Mouse (Mus musculus): Measurements from ENCODE around the gene Mlh1. TPM values are rescaled to one million over a fixed set of nuclear protein-coding genes. Genes with fewer than 3 reads are reported as not detected.

Gene Mlh1
- polyA plus RNA-seq (2016; fragmentation: Nextera tagmentation; extraction: Ambion mirVana), result 46.8 and 47.4 TPM in 2 replicates

- peak within 1 kb of the TSS; percentile 82 for H3K4me3 ChIP-seq
- H3K36me3 ChIP-seq, result peaks cover 17% of the 10 kb centered on the region
- H3K27ac ChIP-seq (replicated peaks), result peak within 1 kb of the TSS; percentile 93
- H3K4me2 ChIP-seq (replicated peaks), result peak within 1 kb of the TSS; percentile 86
- H3K4me1 ChIP-seq, result peaks cover 44% of the 10 kb centered on the region
- peak within 1 kb of the TSS; percentile 93 for H3K9ac ChIP-seq (replicated peaks)
- peak; percentile 99 for ATAC-seq (ENCODE audit: low FRiP score, low read depth)
- H3K27me3 ChIP-seq, result no peaks in the 10 kb centered on the region
- no peaks in the 10 kb centered on the region for H3K9me3 ChIP-seq
- under 1% methylated on average over 64 of the region's 64 CpGs for WGBS
These were observed at the start of gene Mlh1, which contains the start of gene Epm2aip1 for GRCm38 (mm10) chr9:111271434-111272160. Gene Mlh1, minus strand, starts transcription at chr9:111271791. Gene Epm2aip1, plus strand, starts transcription at chr9:111271929.

- Histone ChIP-seq H3K36me3 (no peaks in the 10 kb centered on the region), H3K9ac (replicated peaks) (no peak overlapping the region), H3K27me3 (no peaks in the 10 kb centered on the region), H3K9me3 (no peaks in the 10 kb centered on the region), H3K4me3 (no peak overlapping the region), H3K27ac (replicated peaks) (no peak overlapping the region), H3K4me1 (no peaks in the 10 kb centered on the region), H3K4me2 (replicated peaks) (no peak overlapping the region)
- 87% methylated on average over 4 of the region's 4 CpGs for WGBS
- ATAC-seq (ENCODE audit: low FRiP score, low read depth), result no peak
These were observed 49.3 kb upstream of the Mlh1 start for GRCm38 (mm10) chr9:111320912-111321311.

- Histone ChIP-seq H3K27ac (replicated peaks) (no peak overlapping the region), H3K9ac (replicated peaks) (no peak overlapping the region), H3K4me1 (peaks cover 18% of the 10 kb centered on the region), H3K36me3 (no peaks in the 10 kb centered on the region), H3K4me3 (no peak overlapping the region), H3K4me2 (replicated peaks) (no peak overlapping the region), H3K27me3 (peaks cover 57% of the 10 kb centered on the region), H3K9me3 (peaks cover 9% of the 10 kb centered on the region; the same call in 1 of the 2 replicates)
- no peak for ATAC-seq (ENCODE audit: low FRiP score, low read depth)
- WGBS, result 40% methylated on average over 5 of the region's 5 CpGs
These were observed 42.6 kb upstream of the Mlh1 start for GRCm38 (mm10) chr9:111314219-111314618.

- H3K27ac ChIP-seq (replicated peaks), result no peak overlapping the region
These were observed 42.2 kb upstream of the Mlh1 start for GRCm38 (mm10) chr9:111313793-111314192.

GRCm38 (mm10) chr9:111313299-111313698 lies 41.7 kb upstream of the Mlh1 start:
- peaks cover 18% of the 10 kb centered on the region for H3K4me1 ChIP-seq
- 14% methylated on average over 5 of the region's 6 CpGs for WGBS
- H3K4me3 ChIP-seq, result no peak overlapping the region
- ATAC-seq (ENCODE audit: low FRiP score, low read depth), result no peak
- H3K27ac ChIP-seq (replicated peaks), result no peak overlapping the region
- H3K9me3 ChIP-seq, result peaks cover 9% of the 10 kb centered on the region; the same call in 1 of the 2 replicates
- H3K4me2 ChIP-seq (replicated peaks), result no peak overlapping the region
- peaks cover 61% of the 10 kb centered on the region for H3K27me3 ChIP-seq
- no peaks in the 10 kb centered on the region for H3K36me3 ChIP-seq
- no peak overlapping the region for H3K9ac ChIP-seq (replicated peaks)

More at GRCm38 (mm10) chr9:111313793-111314192, 42.2 kb upstream of the Mlh1 start:
- Histone ChIP-seq H3K4me3 (no peak overlapping the region), H3K4me1 (peaks cover 18% of the 10 kb centered on the region), H3K36me3 (no peaks in the 10 kb centered on the region), H3K9ac (replicated peaks) (no peak overlapping the region), H3K27me3 (peaks cover 61% of the 10 kb centered on the region), H3K4me2 (replicated peaks) (no peak overlapping the region), H3K9me3 (peaks cover 9% of the 10 kb centered on the region; the same call in 1 of the 2 replicates)
- WGBS, result 18% methylated on average over 5 of the region's 5 CpGs
- ATAC-seq (ENCODE audit: low FRiP score, low read depth), result no peak

GRCm38 (mm10) chr9:111312442-111313141 lies 41.0 kb upstream of the Mlh1 start:
- H3K4me3 ChIP-seq, result peak overlapping the region; percentile 53
- no peaks in the 10 kb centered on the region for H3K36me3 ChIP-seq
- H3K9me3 ChIP-seq, result peaks cover 9% of the 10 kb centered on the region; the same call in 1 of the 2 replicates
- peaks cover 61% of the 10 kb centered on the region for H3K27me3 ChIP-seq
- peak overlapping the region; percentile 49 for H3K9ac ChIP-seq (replicated peaks)
- under 1% methylated on average over 48 of the region's 59 CpGs for WGBS
- H3K4me2 ChIP-seq (replicated peaks), result peak overlapping the region; percentile 91
- peaks cover 18% of the 10 kb centered on the region for H3K4me1 ChIP-seq
- no peak overlapping the region for H3K27ac ChIP-seq (replicated peaks)
- ATAC-seq (ENCODE audit: low FRiP score, low read depth), result peak; percentile 59

- Histone ChIP-seq H3K9me3 (peaks cover 9% of the 10 kb centered on the region; the same call in 1 of the 2 replicates), H3K27ac (replicated peaks) (no peak overlapping the region), H3K36me3 (no peaks in the 10 kb centered on the region), H3K9ac (replicated peaks) (peak overlapping the region; percentile 49), H3K4me3 (peak overlapping the region; percentile 53), H3K4me1 (peaks cover 18% of the 10 kb centered on the region), H3K27me3 (peaks cover 61% of the 10 kb centered on the region), H3K4me2 (replicated peaks) (peak overlapping the region; percentile 91)
- ATAC-seq (ENCODE audit: low FRiP score, low read depth), result peak; percentile 52
- WGBS, result 2% methylated on average over 65 of the region's 98 CpGs
These were observed 40.4 kb upstream of the Mlh1 start for GRCm38 (mm10) chr9:111311843-111312441.

GRCm38 (mm10) chr9:111311031-111311842 lies 39.6 kb upstream of the Mlh1 start, which contains the start of gene Trank1:
Gene Trank1, plus strand, starts transcription at chr9:111311739.
- no peak within 1 kb of the TSS for H3K27ac ChIP-seq (replicated peaks)
- 8% methylated on average over 70 of the region's 72 CpGs for whole genome bisulfite sequencing
- H3K4me3 ChIP-seq, result peak within 1 kb of the TSS; percentile 53
- H3K27me3 ChIP-seq, result peaks cover 61% of the 10 kb centered on the region
- peak within 1 kb of the TSS; percentile 49 for H3K9ac ChIP-seq (replicated peaks)
- peaks cover 9% of the 10 kb centered on the region; the same call in 1 of the 2 replicates for H3K9me3 ChIP-seq
- H3K4me1 ChIP-seq, result peaks cover 18% of the 10 kb centered on the region
- H3K36me3 ChIP-seq, result no peaks in the 10 kb centered on the region
- peak within 1 kb of the TSS; percentile 91 for H3K4me2 ChIP-seq (replicated peaks)
- ATAC-seq (ENCODE audit: low FRiP score, low read depth), result peak; percentile 70

GRCm38 (mm10) chr9:111306142-111306541 lies 34.6 kb upstream of the Mlh1 start:
- Histone ChIP-seq H3K27ac (replicated peaks) (no peak overlapping the region), H3K9me3 (peaks cover 8% of the 10 kb centered on the region; the same call in 1 of the 2 replicates), H3K4me1 (no peaks in the 10 kb centered on the region; the same call in 1 of the 2 replicates), H3K9ac (replicated peaks) (no peak overlapping the region), H3K27me3 (peaks cover 28% of the 10 kb centered on the region), H3K36me3 (no peaks in the 10 kb centered on the region), H3K4me3 (no peak overlapping the region), H3K4me2 (replicated peaks) (no peak overlapping the region)
- WGBS, result 85% methylated on average over 7 of the region's 7 CpGs
- ATAC-seq (ENCODE audit: low FRiP score, low read depth), result no peak

GRCm38 (mm10) chr9:111304036-111304435 lies 32.4 kb upstream of the Mlh1 start:
- Histone ChIP-seq H3K36me3 (no peaks in the 10 kb centered on the region), H3K4me3 (no peak overlapping the region), H3K27me3 (0 out of 2 replicates have a peak, but pooled peaks cover 7% of the 10 kb centered on the region), H3K4me1 (no peaks in the 10 kb centered on the region; the same call in 1 of the 2 replicates), H3K9ac (replicated peaks) (no peak overlapping the region), H3K4me2 (replicated peaks) (no peak overlapping the region), H3K9me3 (no peaks in the 10 kb centered on the region), H3K27ac (replicated peaks) (no peak overlapping the region)
- no peak for ATAC-seq (ENCODE audit: low FRiP score, low read depth)
- WGBS, result 93% methylated on average over 6 of the region's 6 CpGs
